Mouse (Mus musculus): Measurements from ENCODE around the gene Ctnnal1.

Gene Ctnnal1

DNA sequence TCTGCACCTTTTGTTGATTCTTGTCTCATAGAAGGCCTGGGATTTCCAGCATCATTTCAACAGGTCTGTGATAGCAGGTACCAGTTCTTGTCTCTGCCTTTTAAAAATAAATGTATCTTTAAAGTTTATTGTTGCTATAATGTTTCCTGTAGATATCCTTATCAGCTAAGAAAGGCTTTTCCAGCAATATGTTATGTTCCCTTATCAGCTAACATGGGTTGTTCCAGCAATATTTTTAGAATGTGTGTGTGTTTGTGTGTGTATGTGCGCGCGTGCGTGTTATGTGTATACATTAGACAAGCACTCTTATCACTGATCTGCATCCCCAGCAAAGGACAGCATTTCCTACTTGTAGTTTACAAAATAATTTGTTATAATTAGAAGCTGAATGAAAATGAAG lies 3.4 kb downstream of the Ctnnal1 start:
- no peak for DNase-seq (ENCODE audit: low spot score in 2 of 2)

DNA sequence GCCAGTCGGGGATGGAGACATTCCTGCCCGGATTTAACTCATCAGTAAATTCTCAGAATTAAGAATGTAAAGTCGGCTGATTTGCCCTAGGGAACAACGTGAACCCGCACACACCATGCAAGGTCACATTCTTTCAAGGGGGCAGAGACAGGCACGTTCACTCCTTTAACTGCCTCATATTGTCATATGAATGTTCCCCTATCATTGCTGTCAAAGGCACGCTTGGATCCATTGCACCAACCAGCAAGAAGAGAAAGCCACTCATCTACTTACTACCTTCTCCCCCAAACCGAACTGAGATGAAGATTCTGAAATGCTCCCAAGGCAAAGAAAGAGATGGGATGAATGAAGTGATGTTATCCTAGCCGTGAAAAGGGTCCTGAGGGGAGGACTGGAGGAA lies 6.3 kb downstream of the Ctnnal1 start:
- no peak for DNase-seq (ENCODE audit: low spot score in 2 of 2)

DNA sequence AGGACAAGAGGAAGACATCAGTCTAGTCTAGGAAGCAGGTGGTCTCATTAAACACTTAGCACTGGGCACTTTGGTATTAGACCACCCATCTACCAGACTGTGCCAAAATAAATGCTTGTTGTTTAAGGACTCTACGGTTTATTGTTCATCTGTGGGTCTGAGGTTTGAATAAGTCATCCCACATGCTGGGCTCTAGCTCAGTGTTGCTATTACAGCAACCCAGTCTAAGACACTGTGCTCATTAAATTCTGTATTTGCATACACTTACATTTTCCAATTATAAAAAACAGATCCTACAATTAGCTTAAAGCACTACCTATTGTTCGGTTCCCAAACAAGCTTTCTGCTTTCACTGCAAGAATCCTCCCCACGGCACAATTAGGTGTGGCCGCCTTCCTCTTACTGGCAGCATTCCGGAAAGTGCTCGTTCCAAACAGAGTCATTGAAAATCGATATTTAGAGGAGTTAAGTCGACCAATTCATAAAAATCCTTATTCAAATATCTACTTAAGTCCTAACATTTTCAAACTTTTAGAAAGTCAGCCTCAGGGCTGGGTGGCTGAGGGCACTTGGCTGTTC lies 8.5 kb downstream of the Ctnnal1 start:
- DNase-seq (ENCODE audit: low spot score in 2 of 2): no peak

DNA sequence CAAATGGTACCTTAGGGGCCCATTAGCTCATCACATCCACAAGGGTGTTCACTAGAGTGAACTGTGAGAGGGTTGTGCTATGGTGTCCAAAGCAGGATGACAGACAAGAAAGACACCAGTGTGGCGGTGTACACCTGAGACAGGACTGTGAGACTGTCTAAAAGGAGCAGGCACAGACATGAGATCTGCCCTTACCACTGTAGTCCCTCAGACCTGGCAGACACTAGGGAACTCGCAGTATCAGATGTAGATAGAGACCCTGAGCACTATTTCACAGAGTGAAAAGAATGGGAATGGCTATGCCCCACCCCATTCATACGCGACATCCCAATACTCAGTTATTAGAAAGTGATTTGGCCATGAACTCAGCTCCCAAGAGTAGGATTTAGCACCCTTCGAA lies 9.1 kb downstream of the Ctnnal1 start:
- no peak for DNase-seq (ENCODE audit: low spot score in 2 of 2)

DNA sequence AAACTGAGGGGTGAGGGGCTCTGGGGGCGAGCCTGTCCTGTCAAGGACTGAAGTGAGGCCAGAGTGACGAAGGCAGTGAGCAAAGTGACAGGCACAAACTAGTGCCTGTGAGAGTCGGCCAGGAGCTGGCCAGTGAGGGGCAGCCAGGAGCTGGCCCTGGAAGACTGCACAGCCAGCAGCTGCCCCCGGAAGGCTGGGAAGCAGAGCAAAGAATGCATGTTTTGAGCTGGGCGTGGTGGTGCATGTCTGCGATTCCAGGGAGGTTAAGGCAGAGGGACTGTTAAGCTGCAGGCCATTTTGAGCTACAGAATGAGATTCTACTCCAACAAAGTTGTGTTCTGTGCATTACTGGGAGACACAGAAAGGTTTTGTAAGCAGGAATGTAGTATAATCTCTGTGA lies 14.3 kb downstream of the Ctnnal1 start:
- DNase-seq (ENCODE audit: low spot score in 2 of 2): no peak

DNA sequence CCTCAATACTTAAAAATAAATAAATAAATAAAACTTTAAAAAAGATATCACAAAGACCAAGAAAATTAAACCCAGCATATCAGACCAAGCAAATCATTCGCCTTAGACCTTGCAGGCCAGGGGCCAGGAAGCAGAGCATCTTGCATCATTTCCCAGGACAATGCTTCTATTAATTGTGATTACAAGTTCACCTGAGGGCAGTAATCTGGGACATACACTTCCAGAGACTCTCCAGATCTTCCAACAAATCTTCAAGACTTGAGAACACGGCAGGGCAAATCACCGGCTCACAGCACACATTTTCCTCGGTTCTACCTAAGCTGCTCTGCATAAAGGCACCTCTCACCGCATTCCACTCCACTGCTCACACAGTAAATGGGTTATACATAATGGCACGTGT lies 16.9 kb downstream of the Ctnnal1 start:
- DNase-seq (ENCODE audit: low spot score in 2 of 2): no peak

DNA sequence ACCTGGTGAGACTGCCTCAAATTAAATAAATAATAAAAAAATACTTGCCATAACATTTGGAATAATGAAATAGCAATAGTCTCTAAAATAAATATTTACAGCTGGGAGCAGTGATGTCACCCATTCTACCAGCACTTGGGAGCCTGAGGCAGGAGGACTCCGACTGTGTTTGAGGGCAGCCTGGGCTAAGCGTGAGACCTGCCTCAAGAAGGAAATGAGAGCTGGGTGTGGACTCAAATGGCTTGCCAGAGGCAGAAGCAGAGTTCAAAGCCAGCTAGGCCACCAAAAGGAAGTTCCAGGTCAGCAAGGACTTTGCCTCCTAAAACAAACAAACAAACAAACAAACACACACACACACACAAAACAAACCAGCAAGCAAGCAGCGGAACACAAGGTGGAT lies 17.6 kb downstream of the Ctnnal1 start:
- DNase-seq (ENCODE audit: low spot score in 2 of 2): no peak

DNA sequence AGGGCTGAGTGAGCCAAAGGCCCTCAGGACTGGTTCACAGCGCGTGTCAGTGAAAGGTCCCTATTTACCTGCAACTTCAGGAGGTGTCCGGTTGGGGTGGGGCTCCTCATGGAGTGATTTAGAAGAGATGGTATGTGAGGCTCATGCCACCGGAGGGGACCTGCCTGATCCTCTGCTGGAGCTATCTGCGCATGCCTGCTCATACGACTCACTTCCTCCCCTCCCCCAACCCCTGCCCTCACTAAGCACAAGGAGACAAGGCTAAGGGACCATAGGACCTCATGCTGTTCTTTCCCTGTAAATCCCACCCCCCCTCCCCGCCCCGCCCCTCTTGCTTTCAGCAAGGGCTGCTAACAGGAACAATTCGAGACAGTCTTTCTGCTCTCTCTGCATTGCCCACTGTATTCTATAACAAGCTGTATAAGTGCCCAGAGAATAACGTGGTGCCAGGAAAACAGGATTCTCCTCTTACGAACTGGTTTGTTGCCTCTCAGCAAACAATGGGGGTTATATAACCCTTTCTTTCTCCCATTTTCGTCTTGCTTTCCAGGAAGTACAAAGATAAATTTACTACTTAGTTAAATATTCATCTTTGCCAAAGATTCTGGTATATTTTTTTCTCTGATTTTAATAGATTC lies 19.0 kb downstream of the Ctnnal1 start:
- no peak for DNase-seq (ENCODE audit: low spot score in 2 of 2)

DNA sequence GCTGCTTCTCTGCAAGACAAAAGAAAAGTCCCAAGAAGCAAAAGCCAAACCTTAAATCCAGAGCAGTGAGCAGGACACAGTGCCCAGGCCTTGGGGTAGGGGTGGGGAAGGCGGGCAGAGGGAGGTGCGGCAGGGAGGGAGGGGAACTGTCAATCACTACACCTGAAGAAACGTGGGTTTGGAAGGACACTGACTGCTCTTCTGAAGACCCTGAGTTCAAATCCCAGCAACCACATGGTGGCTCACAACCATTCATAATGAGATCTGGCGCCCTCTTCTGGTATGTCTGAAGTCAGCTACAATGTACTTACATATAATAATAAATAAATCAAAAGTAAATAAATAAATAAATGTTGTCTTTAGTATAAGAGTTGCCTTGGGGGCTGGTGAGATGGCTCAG lies 20.1 kb downstream of the Ctnnal1 start:
- no peak for DNase-seq (ENCODE audit: low spot score in 2 of 2)

DNA sequence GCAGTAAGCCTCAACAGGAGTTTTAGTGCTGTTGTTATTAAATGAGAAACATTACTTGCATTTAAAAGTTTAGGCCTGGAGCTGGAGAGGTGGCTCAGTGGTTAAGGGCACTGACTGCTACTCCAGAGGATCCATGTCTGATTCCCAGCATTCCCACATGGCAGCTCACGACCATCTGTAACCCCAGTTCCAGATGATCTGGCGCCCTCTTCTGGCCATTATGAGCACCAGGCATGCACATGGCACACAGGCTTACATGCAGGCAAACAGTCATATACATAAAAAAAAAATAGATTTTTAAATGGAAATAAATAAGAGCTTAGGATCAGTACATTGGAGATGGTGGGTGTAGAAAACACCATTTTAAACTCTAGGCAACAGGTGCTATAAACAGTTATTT lies 21.0 kb downstream of the Ctnnal1 start:
- no peak for DNase-seq (ENCODE audit: low spot score in 2 of 2)

DNA sequence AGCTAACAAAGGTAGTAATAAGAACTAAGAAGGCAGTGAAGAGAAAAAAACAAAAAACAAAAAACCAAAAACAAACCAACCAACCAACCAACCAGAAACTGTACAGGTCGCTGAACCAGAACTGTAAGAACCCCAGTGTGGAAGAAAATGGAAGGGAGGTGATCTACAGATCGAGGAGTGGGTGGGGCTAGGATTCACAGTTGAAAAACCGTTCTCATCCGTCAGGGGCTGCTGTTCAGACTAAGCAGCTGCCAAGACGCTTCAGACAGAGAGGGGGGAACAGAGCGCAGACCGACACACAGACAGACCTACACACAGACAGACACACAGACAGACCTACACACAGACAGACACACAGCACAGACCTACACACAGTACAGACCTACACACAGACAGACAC lies 22.5 kb downstream of the Ctnnal1 start:
- DNase-seq (ENCODE audit: low spot score in 2 of 2): no peak

DNA sequence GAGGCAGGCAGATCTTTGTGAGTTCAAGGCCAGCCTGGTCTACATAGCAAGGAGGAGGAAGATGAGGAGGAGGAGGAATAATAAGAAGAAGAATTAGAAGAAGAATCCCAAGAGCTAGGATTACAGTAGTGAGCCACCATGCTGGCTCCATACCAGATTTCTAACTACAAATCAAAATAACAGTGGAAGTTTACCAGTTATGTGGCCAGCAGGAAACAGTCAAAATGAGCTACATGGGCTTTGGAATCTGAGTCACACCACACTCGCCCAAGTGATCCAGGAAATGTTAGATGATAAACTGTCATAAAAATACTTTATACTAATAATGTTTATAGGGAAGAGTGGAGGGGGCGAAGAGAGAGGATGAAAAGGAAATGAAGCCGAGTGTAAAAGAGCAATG lies 24.7 kb downstream of the Ctnnal1 start:
- DNase-seq (ENCODE audit: low spot score in 2 of 2): no peak

DNA sequence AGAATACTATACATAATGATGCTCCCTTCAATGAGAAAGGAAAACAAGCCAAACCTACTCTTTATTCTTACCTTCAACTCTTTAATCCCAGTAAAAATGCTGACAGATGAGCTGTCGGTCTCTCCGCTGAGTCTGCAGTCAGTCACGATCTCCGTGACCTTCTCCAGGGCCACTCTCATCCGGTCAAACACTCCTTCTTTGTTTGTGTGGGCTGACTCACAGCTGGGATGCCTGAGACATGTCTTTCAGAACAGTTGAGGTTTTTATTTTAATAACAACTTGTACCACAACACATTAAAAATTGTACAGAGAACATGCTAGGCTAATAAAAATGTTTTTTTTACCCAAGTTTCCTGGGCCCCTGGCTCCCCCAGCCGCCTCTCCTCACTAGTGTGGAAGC lies 27.3 kb downstream of the Ctnnal1 start:
- DNase-seq (ENCODE audit: low spot score in 2 of 2): no peak

DNA sequence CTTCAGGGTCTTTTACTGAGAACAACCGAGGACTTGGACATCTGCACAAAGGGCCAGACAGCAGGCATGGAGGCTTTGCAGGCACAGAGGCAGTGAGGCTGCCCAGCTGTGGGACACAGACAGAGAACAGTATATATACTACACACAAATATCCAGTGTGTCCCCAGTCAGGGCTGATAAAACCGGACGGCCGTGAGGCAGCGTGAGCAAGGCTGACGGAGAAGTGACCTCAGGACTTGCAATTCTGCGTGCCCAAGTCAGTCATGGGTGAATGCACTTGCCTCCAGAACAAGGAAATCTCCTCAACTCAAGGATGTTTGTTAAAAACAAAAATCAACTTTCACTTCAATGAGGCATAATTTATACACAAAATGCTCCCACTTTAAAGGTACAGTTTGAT lies 33.0 kb downstream of the Ctnnal1 start:
- no peak for DNase-seq (ENCODE audit: low spot score in 2 of 2)

DNA sequence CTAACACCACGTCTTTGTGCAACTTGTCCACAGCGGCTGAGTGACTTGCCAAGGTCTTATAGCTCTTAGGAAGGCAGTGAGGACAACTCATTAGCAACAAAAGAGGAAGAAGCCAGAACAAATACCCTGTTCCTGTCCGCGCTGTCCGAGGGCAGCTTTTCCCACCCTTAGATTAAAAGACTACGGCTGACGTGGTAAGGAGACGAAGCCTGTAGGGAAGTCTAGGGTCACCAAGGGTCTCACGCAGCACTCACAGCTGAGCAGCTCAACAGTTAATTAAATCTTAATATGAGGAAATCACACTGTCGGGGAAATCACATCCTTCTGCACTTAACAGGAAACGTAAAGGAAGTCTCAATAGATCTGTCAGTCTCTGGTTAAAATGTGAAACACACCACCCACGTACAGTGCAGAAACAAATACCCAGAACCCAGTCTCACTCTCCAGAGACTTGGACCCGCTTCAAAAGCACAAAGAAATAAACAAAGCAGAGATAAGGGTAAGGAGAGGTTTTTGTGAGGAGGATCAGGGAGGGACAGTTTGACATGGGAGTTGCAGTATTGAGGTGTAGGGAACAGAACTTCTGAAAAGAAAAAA lies 33.9 kb downstream of the Ctnnal1 start:
- DNase-seq (ENCODE audit: low spot score in 2 of 2): no peak

DNA sequence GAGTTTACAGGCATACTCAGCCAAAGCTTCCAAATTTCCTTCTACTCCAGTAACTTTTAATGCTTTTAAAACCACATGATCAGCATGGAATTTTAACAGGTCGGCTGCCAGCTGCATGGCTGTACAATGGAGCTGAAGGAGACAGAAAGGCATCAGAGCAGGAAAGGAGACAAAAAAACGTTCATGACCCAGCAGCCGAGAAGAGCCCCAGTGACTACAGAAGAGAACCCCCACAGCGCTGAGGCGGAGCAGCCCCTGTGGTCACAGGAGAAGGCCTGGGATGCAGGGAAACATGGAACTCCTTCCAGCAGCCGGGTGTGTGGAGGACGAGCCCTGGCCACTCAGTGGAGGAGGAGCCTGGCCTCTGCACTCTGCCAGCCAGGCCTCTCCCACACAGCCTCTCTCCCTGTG lies 35.5 kb downstream of the Ctnnal1 start:
- peak in 1 of 2 experiments; percentile 19 for DNase-seq (ENCODE audit: low spot score in 2 of 2)

DNA sequence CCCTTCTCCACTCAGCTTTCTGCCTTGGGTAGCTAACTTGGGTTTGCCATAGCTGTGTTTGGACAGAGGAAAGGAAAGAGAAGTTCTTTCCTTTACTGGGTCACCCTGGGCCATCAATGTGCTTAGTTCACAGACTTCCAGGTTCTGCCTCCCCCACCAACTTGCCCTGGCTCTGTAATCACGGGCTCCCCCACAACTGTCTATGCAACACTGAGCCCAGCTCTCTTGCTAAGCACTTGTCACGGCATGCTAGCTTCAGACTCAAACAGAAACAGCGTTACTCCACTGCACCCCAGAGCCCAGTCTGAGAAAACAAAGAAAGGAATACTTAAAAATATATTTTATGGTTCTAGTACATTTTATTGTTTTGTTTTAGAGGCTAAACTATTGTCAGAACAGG lies 36.1 kb downstream of the Ctnnal1 start:
- DNase-seq (ENCODE audit: low spot score in 2 of 2): no peak

DNA sequence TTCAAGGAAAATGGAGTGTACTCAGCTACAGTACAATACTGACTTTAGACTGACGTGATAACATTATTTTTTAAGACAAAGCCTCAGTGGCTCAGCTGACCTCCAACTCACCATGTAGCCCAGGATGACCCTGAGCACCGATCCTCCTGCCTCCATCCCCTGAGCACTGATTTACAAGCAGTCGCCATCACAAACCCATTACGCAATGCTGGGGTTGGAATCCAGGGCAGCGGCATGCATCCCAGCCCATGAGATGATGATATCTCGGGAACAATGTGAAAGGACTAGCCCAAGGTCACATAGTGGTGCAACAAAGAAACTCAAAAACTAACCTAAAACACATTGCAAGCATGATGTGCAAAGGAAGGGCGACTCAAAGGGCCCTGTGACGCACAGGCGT lies 40.8 kb downstream of the Ctnnal1 start:
- DNase-seq (ENCODE audit: low spot score in 2 of 2): no peak

DNA sequence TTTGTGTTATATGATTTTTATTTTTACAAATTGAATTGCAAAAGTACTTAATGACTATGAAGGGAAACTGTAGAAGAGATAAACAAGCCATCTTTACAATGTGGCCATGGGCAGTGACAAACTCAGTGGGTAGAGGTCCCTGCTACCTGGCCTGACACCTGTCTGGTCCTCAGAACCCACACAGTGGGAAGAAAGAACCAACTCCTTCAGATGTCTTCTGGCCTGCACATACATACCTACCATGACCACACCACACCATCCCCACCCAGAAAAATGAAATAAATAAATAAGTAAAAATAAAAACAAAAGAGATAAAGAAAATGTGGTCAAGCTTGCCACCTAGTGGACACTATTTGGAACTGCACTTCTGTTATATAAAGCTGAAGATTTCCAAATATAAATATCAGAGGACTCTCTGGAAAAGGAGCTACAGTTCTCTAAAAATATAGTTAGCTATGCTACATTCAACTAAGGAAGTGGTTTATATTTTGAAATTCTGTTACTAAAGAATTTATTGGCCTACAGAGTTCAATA lies 44.9 kb downstream of the Ctnnal1 start:
- DNase-seq (ENCODE audit: low spot score in 2 of 2): peak in 1 of 2 experiments; percentile 33

DNA sequence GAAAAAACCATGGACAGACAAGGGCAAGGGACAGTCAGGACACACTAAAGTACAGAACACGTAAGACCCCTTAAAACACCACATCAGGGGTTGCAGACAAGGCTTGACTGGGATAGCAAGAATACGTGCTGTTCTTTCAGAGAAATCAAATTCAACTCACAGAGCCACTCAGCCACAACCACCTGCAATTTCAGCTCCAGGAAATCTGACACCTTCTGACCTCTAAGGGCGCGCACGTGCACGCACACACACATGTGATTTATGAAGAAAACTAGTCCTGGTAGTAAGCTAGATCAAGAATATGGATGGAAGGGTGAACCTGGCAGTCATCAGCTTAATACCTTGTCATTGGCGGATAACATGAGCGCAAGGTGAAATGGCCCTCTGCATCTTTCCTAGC lies 49.9 kb downstream of the Ctnnal1 start:
- DNase-seq (ENCODE audit: low spot score in 2 of 2): no peak

DNA sequence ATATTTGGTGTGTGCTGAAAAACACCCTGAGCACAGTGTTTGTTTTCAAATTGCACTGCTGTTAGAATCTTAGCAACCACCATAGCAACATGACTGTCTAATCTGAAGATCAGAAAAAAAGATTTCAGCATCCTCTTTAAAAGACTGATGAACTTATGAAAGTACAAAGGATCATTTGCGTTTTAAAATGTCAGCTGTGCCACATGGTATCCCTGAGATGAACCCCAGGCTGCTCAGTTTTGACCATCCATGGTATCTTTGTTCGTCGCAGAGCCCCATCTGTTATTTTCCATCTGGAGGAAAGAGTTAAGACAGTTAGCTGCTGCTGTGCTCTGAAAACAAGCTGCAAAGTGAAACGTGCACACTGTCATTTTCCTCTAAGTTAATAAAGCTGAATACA lies 52.9 kb downstream of the Ctnnal1 start:
- DNase-seq (ENCODE audit: low spot score in 2 of 2): no peak

DNA sequence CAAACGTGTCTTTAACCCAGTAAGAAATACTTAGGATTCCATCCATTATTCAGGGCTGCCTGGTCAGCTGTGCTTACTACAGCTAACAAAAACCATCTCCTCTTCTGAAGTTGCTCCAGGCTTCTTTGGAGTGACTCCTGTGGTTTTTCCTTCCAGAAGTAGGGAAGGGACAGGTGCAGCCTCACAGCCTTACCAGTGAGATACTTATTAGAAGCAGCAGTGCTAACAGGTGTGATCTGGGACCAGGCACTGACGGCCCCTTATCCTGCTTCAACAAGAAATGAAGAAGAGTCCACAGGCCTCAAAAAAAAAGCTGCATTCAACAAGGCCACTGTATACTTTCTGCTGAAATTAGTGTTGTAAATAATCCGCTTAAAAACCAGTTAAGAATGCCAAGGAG lies 53.3 kb downstream of the Ctnnal1 start:
- DNase-seq (ENCODE audit: low spot score in 2 of 2): no peak

DNA sequence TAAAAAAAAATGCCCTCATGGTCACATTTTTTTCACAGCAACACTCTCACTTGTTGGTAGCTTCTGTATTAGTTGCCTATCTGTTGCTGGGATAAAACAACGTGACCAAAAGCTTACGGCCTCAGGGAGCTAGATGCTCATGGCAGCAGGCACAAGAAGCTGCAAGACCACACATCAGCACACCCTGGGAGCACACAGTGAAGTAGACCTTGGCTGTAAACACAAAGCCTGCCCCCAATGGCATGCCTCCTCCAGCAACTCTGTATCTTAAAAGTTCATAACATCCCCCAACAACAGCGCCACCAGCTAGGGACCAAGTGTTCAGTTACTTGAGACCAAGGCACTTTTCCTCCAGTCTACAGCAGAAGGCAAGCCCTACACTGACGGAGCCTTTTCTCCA lies 55.9 kb downstream of the Ctnnal1 start:
- DNase-seq (ENCODE audit: low spot score in 2 of 2): no peak

Data from frontal cortex, postnatal 36 days (tissue).